Comparison of ENCODE assay signal across 11 mouse cellular contexts in the genomic region with DNA sequence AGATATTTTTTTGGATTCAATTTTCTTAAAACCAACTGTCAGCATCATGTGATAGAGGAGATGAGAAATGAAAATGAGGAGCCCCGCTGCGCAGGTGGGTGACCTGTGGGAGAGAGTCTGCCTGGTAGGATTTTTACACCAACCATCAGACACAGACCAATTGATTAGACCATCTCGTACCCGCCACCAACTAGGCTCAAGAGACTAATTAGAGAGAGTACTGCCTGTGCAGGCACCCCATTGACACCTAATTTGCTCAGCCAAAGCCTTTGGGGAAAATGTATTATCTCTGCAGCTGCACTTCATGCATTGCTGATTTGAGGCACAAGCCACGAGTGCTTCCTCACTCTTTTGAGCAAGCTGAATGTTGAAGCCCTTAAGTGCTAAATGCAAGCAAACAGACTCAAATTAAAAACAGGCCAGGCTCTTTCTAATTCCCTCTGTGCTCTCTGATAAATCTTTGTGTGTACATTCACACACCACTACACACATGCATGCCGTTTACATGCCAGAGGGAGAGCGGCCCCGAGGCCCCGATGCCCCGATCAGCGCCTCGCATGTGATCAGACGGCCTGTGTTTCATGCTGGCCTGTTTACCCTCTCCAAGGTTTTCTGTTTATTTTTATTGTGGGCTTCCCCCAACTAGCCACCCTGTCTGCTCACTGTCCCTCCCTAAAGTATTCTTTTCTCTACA. TPM values are rescaled to one million over a fixed set of nuclear protein-coding genes. Genes with fewer than 3 reads are reported as not detected.
A peak's percentile ranks its signal among the peaks of the same experiment; 100 is the strongest.
DNase-seq lines count a peak whose midpoint lies in the region; ATAC-seq lines count a peak whose summit lies in the region.
"Had no signal": no experiment of that assay in that cellular context is flagged by ENCODE, and none has a peak within 500 bp of the region (broad histone marks: within the 10 kb centered on the region; RNA-seq: fewer than 3 reads in every experiment).

No protein-coding gene starts in this region.

- H3K27ac ChIP-seq in neural tube, embryonic 11.5 days (ENCODE audit: low read depth, low read length), result no peak overlapping the region
- peak overlapping the region; percentile 74 for H3K27ac ChIP-seq in forebrain, embryonic 16.5 days (ENCODE audit: low read length)
- H3K27ac ChIP-seq in midbrain, embryonic 13.5 days, result peak overlapping the region; percentile 83
- H3K27ac ChIP-seq: liver, embryonic 15.5 days had no signal

- no peaks in the 10 kb centered on the region for H3K4me1 ChIP-seq in neural tube, embryonic 11.5 days (ENCODE audit: control insufficient read depth, insufficient read depth, low read length)
- peaks cover 8% of the 10 kb centered on the region for H3K4me1 ChIP-seq in forebrain, embryonic 16.5 days (replicated peaks; ENCODE audit: control insufficient read depth, insufficient read depth, low read length)
- H3K4me1 ChIP-seq in midbrain, embryonic 13.5 days (replicated peaks), result peaks cover 23% of the 10 kb centered on the region
- H3K4me1 ChIP-seq: liver, embryonic 15.5 days had no signal

- 57% methylated on average over 13 of the region's 13 CpGs for WGBS in neural tube, embryonic 11.5 days
- 7% methylated on average over 13 of the region's 13 CpGs for WGBS in forebrain, embryonic 16.5 days
- WGBS in midbrain, embryonic 13.5 days, result 20% methylated on average over 13 of the region's 13 CpGs

- no peaks in the 10 kb centered on the region for H3K9me3 ChIP-seq in neural tube, embryonic 11.5 days (ENCODE audit: control insufficient read depth, low read length)
- H3K9me3 ChIP-seq in forebrain, embryonic 16.5 days (ENCODE audit: control insufficient read depth, low read length), result no peaks in the 10 kb centered on the region
- no peaks in the 10 kb centered on the region for H3K9me3 ChIP-seq in midbrain, embryonic 13.5 days
- H3K9me3 ChIP-seq: liver, embryonic 15.5 days had no signal

- H3K4me3 ChIP-seq in neural tube, embryonic 11.5 days (ENCODE audit: low read depth, low read length), result no peak overlapping the region
- H3K4me3 ChIP-seq in forebrain, embryonic 16.5 days (replicated peaks; ENCODE audit: low read length), result no peak overlapping the region
- H3K4me3 ChIP-seq in midbrain, embryonic 13.5 days (replicated peaks), result no peak overlapping the region
- H3K4me3 ChIP-seq: liver, embryonic 15.5 days had no signal

- peak; percentile 20 for DNase-seq in neural tube, embryonic 11.5 days (ENCODE audit: low spot score)
- DNase-seq in neural tube, embryonic 10.5 days (ENCODE audit: extremely low spot score, low spot score), result no peak
- DNase-seq in testis, postnatal 10 days (ENCODE audit: low spot score), result no peak
- no peak for DNase-seq in adrenal gland, adult (ENCODE audit: inconsistent age in 2 of 2, low spot score in 1 of 2)
- DNase-seq in layer of hippocampus, adult 9-11 months, result no peak
- DNase-seq: adrenal gland, postnatal 36 days; lung, postnatal 36 days had no signal

- peak; percentile 16; the same call in 1 of the 2 replicates for ATAC-seq in neural tube, embryonic 11.5 days (ENCODE audit: insufficient read depth, low FRiP score, low TSS enrichment)
- peak; percentile 77 for ATAC-seq in forebrain, embryonic 16.5 days
- ATAC-seq in midbrain, embryonic 13.5 days, result peak; percentile 95
- ATAC-seq: intestine, postnatal 0 days had no signal

- H3K4me2 ChIP-seq in neural tube, embryonic 11.5 days (ENCODE audit: low read depth), result no peak overlapping the region
- H3K4me2 ChIP-seq in forebrain, embryonic 16.5 days (ENCODE audit: low read length), result no peak overlapping the region
- peak overlapping the region; percentile 24; the same call in 1 of the 2 replicates for H3K4me2 ChIP-seq in midbrain, embryonic 13.5 days (replicated peaks)
- H3K4me2 ChIP-seq: liver, embryonic 15.5 days had no signal

- no peak overlapping the region for H3K9ac ChIP-seq in neural tube, embryonic 11.5 days (ENCODE audit: low read length)
- H3K9ac ChIP-seq in forebrain, embryonic 16.5 days (replicated peaks; ENCODE audit: low read depth, low read length), result peak overlapping the region; percentile 29; the same call in 1 of the 2 replicates
- no peak overlapping the region; the same call in 1 of the 2 replicates for H3K9ac ChIP-seq in midbrain, embryonic 13.5 days (replicated peaks)
- H3K9ac ChIP-seq: liver, embryonic 15.5 days had no signal

- no peaks in the 10 kb centered on the region for H3K36me3 ChIP-seq in neural tube, embryonic 11.5 days (ENCODE audit: control insufficient read depth, insufficient read depth, low read length)
- no peaks in the 10 kb centered on the region for H3K36me3 ChIP-seq in forebrain, embryonic 16.5 days (ENCODE audit: control insufficient read depth, insufficient read depth)
- H3K36me3 ChIP-seq in midbrain, embryonic 13.5 days, result no peaks in the 10 kb centered on the region
- H3K36me3 ChIP-seq: liver, embryonic 15.5 days had no signal

- no peaks in the 10 kb centered on the region for H3K27me3 ChIP-seq in neural tube, embryonic 11.5 days (ENCODE audit: control insufficient read depth, insufficient read depth, low read length)
- H3K27me3 ChIP-seq in forebrain, embryonic 16.5 days (replicated peaks; ENCODE audit: control insufficient read depth, insufficient read depth, low read length), result no peaks in the 10 kb centered on the region
- 0 out of 2 replicates have a peak, but pooled peaks cover 3% of the 10 kb centered on the region for H3K27me3 ChIP-seq in midbrain, embryonic 13.5 days
- H3K27me3 ChIP-seq: liver, embryonic 15.5 days had no signal

RNA-seq across cellular contexts. Expression of a gene that starts 54.3 kb away (rescaled TPM):
- polyA plus RNA-seq in neural tube, embryonic 11.5 days (2014; fragmentation: Nextera tagmentation; extraction: Ambion mirVana), result 18.8 and 19.7 TPM in 2 replicates
- polyA plus RNA-seq in forebrain, embryonic 16.5 days (2015; fragmentation: Nextera tagmentation; extraction: Ambion mirVana), result 13.0 and 15.1 TPM in 2 replicates
- 30.5 and 39.0 TPM in 2 replicates for polyA plus RNA-seq in midbrain, embryonic 13.5 days (2015; fragmentation: Nextera tagmentation; extraction: Ambion mirVana)

Comparison
In these comparisons a context has a peak if more than half of its experiments do, and no peak if none do; other contexts are left out.
1. ATAC-seq: peak in every context shown above with its lines; median percentile 95 in midbrain, embryonic 13.5 days; 77 in forebrain, embryonic 16.5 days; 16 in neural tube, embryonic 11.5 days.